Mouse (Mus musculus) spleen, adult 2 months (tissue): Measurements from ENCODE around the gene Pik3cd. TPM values are rescaled to one million over a fixed set of nuclear protein-coding genes. Genes with fewer than 3 reads are reported as not detected.

Experiments
- DNase-seq, 2 experiments: peaks; one replicate each; pipeline versions ENCODE4 v3.0.0 to v3.0.0-alpha.2; 2012 to 2021; ENCODE audit warnings: low spot score in 2 of 2, low read depth in 1 of 2
- H3K27ac ChIP-seq: fragments of 200-500 bp; 2 replicates; pipeline ENCODE4 v1.5.1; 2012; ENCODE audit warnings: low read length, inconsistent platforms; ENCODE audit not compliant: insufficient read depth
- H3K27me3 ChIP-seq: fragments of 200-500 bp; 2 replicates; pipeline ENCODE4 v1.6.1; 2012; ENCODE audit warnings: mild to moderate bottlenecking, moderate library complexity, low read length, inconsistent platforms; ENCODE audit not compliant: control insufficient read depth, insufficient read depth
- H3K36me3 ChIP-seq: fragments of 200-500 bp; 2 replicates; pipeline ENCODE4 v1.6.1; 2012; ENCODE audit warnings: mild to moderate bottlenecking, low read length, inconsistent platforms; ENCODE audit not compliant: control insufficient read depth, insufficient read depth
- H3K4me1 ChIP-seq: fragments of 200-500 bp; 2 replicates; pipeline ENCODE4 v1.6.1; 2011; ENCODE audit warnings: inconsistent platforms; ENCODE audit not compliant: control insufficient read depth, insufficient read depth, insufficient read length
- H3K4me3 ChIP-seq: fragments of 200-500 bp; 2 replicates; pipeline ENCODE4 v1.5.1; 2011; ENCODE audit warnings: mild to moderate bottlenecking, inconsistent platforms; ENCODE audit not compliant: insufficient read depth, insufficient read length; ENCODE audit errors: extremely low read depth
- CTCF ChIP-seq: fragments of 200-500 bp; IDR thresholded peaks from 2 replicates; pipeline ENCODE4 v1.5.1; 2011; ENCODE audit warnings: mild to moderate bottlenecking, inconsistent platforms; ENCODE audit not compliant: insufficient read depth, insufficient read length, insufficient replicate concordance; ENCODE audit errors: extremely low read depth
- POLR2A ChIP-seq: fragments of 200-500 bp; IDR thresholded peaks from 2 replicates; pipeline ENCODE4 v1.6.1; 2011; ENCODE audit warnings: low read depth, low read length, inconsistent platforms
- WGBS: fragments of 180-500 bp; shearing (Covaris S2); methylation state at CpG from one replicate; pipeline ENCODE4 v1.1.7; 2018; 5-methylcytosine and 5-hydroxymethylcytosine counted together
- polyA plus RNA-seq: library from polyadenylated mRNA; depleted of rRNA; stranded (reverse); fragments of >200 nt; gene quantifications from 2 replicates; pipeline ENCODE4 v1.2.3, GENCODE M21; 2012

Pik3cd gene
- polyA plus RNA-seq, 1 experiment, result 104 TPM

- TF ChIP-seq POLR2A (no peak), CTCF (no peak)
- Histone ChIP-seq H3K4me1 (no peaks in the 10 kb centered on the region), H3K27ac (no peak overlapping the region), H3K36me3 (peaks cover 12% of the 10 kb centered on the region), H3K27me3 (no peaks in the 10 kb centered on the region), H3K4me3 (no peak overlapping the region)
- 86% methylated on average over 6 of the region's 6 CpGs for WGBS
- DNase-seq, result no peak
Observed at GRCm38 (mm10) chr4:149719686-149720085, 17.3 kb upstream of the Pik3cd start.

GRCm38 (mm10) chr4:149714542-149714941 lies 12.2 kb upstream of the Pik3cd start:
- H3K4me1 ChIP-seq, result peaks cover 2% of the 10 kb centered on the region; the same call in 1 of the 2 replicates
- no peak for DNase-seq
- peaks cover 12% of the 10 kb centered on the region for H3K36me3 ChIP-seq
- H3K27ac ChIP-seq, result no peak overlapping the region
- TF ChIP-seq POLR2A (no peak), CTCF (no peak)
- H3K4me3 ChIP-seq, result no peak overlapping the region
- no peaks in the 10 kb centered on the region for H3K27me3 ChIP-seq
- WGBS, result 93% methylated on average over 3 of the region's 3 CpGs

GRCm38 (mm10) chr4:149711955-149712354 lies 9.6 kb upstream of the Pik3cd start:
- Histone ChIP-seq H3K4me1 (peaks cover 2% of the 10 kb centered on the region; the same call in 1 of the 2 replicates), H3K36me3 (peaks cover 5% of the 10 kb centered on the region), H3K27ac (no peak overlapping the region), H3K4me3 (no peak overlapping the region), H3K27me3 (no peaks in the 10 kb centered on the region)
- 53% methylated on average over 7 of the region's 7 CpGs for WGBS
- TF ChIP-seq POLR2A (no peak), CTCF (peak; percentile 61; the same call in 1 of the 2 replicates)
- DNase-seq, result peak in 1 of 2 experiments; percentile 28

- Histone ChIP-seq H3K4me1 (peaks cover 3% of the 10 kb centered on the region; the same call in 1 of the 2 replicates), H3K27me3 (no peaks in the 10 kb centered on the region), H3K36me3 (peaks cover 4% of the 10 kb centered on the region), H3K27ac (no peak overlapping the region), H3K4me3 (no peak overlapping the region)
- TF ChIP-seq POLR2A (no peak), CTCF (no peak)
- no peak for DNase-seq
- 94% methylated on average over 5 of the region's 5 CpGs for WGBS
Observed at GRCm38 (mm10) chr4:149711485-149711884, 9.1 kb upstream of the Pik3cd start.

GRCm38 (mm10) chr4:149710510-149710909 lies 8.1 kb upstream of the Pik3cd start:
- 15% methylated on average over 5 of the region's 5 CpGs for WGBS
- peaks cover 9% of the 10 kb centered on the region; the same call in 1 of the 2 replicates for H3K4me1 ChIP-seq
- H3K27me3 ChIP-seq, result no peaks in the 10 kb centered on the region
- peak; percentile 85; the same call in 1 of the 2 replicates for TF ChIP-seq CTCF
- no peak for TF ChIP-seq POLR2A
- no peak overlapping the region for H3K4me3 ChIP-seq
- no peaks in the 10 kb centered on the region for H3K36me3 ChIP-seq
- H3K27ac ChIP-seq, result peak overlapping the region; percentile 60
- peak; percentile 80 to 88 for DNase-seq

GRCm38 (mm10) chr4:149705941-149706340 lies 3.6 kb upstream of the Pik3cd start:
- TF ChIP-seq CTCF, result no peak
- TF ChIP-seq POLR2A, result no peak
- Histone ChIP-seq H3K4me3 (no peak overlapping the region), H3K27ac (peak overlapping the region; percentile 69), H3K36me3 (no peaks in the 10 kb centered on the region), H3K4me1 (peaks cover 22% of the 10 kb centered on the region), H3K27me3 (no peaks in the 10 kb centered on the region)
- 25% methylated on average over 8 of the region's 8 CpGs for WGBS
- peak; percentile 59 to 78 for DNase-seq

- no peaks in the 10 kb centered on the region for H3K27me3 ChIP-seq
- TF ChIP-seq POLR2A (no peak), CTCF (no peak)
- peak overlapping the region; percentile 69 for H3K27ac ChIP-seq
- DNase-seq, result no peak
- peaks cover 21% of the 10 kb centered on the region for H3K4me1 ChIP-seq
- H3K4me3 ChIP-seq, result no peak overlapping the region
- no peaks in the 10 kb centered on the region for H3K36me3 ChIP-seq
- WGBS, result 37% methylated on average over 7 of the region's 7 CpGs
Observed at GRCm38 (mm10) chr4:149705298-149705697, 2.9 kb upstream of the Pik3cd start.
